Mouse (Mus musculus): Measurements from ENCODE around the gene Khdrbs1.

DNA sequence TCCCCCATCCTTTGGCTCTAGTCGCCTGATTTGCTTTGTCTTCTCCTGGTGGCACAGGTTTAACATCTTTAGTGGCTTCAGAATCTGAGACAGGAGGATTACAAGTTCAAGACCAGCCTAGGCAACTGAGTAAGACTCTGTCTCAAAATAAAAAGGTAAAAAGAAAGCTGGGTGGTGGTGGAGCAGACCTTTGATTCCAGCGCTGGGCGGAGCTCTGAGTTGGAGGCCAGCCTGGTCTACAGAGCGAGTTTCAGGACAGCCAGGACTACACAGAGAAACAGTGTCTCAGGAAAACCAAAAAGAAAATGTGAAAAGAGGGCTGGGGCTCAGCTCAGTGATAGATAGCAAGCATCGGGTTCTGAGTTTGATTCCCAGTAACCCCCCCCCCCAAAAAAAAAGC is 41.4 kb upstream of the Khdrbs1 start:
- TF ChIP-seq CTCF (IDR thresholded peaks at IDR 0.05; ENCODE audit: insufficient read depth, low read depth, low read length) (no peak), POLR2A (IDR thresholded peaks at IDR 0.05; ENCODE audit: insufficient read depth, low read depth, low read length) (no peak)

Data from olfactory bulb, adult 2 months (tissue).